Mouse (Mus musculus) E14TG2a.4 (cell line): ENCODE results near the gene Gnas.
"Not testable (repeated sequence)": the region's sequence is repeated elsewhere in the genome, so short reads cannot be mapped to it uniquely, and the experiment has no call there.

Experiments used
- H3K27me3 ChIP-seq: 2 replicates; pipeline ENCODE4 v1.6.1; 2014; ENCODE audit warnings: low read length, control low read depth; ENCODE audit not compliant: insufficient read depth
- H3K36me3 ChIP-seq: 2 replicates; pipeline ENCODE4 v1.6.1; 2014; ENCODE audit warnings: low read length, control low read depth; ENCODE audit not compliant: insufficient read depth
- H3K4me1 ChIP-seq: replicated peaks from 2 replicates; pipeline ENCODE4 v1.6.1; 2014; ENCODE audit warnings: low read depth, low read length, control low read depth
- H3K4me3 ChIP-seq: replicated peaks from 2 replicates; pipeline ENCODE4 v1.5.1; 2014; ENCODE audit warnings: mild to moderate bottlenecking, low read length
- H3K9me3 ChIP-seq: 2 replicates; pipeline ENCODE4 v1.6.1; 2014; ENCODE audit warnings: low read length, control low read depth
- CTCF ChIP-seq: conservative IDR thresholded peaks from 2 replicates; pipeline ENCODE4 v1.5.1; 2014; ENCODE audit warnings: low read length
- NANOG ChIP-seq: IDR thresholded peaks from 2 replicates; pipeline ENCODE4 v1.6.1; 2014; ENCODE audit warnings: borderline replicate concordance, low read length, mixed read lengths
- POU5F1 ChIP-seq: IDR thresholded peaks from 2 replicates; pipeline ENCODE4 v1.6.1; 2014; ENCODE audit warnings: low read length, borderline replicate concordance

Gnas gene

DNA sequence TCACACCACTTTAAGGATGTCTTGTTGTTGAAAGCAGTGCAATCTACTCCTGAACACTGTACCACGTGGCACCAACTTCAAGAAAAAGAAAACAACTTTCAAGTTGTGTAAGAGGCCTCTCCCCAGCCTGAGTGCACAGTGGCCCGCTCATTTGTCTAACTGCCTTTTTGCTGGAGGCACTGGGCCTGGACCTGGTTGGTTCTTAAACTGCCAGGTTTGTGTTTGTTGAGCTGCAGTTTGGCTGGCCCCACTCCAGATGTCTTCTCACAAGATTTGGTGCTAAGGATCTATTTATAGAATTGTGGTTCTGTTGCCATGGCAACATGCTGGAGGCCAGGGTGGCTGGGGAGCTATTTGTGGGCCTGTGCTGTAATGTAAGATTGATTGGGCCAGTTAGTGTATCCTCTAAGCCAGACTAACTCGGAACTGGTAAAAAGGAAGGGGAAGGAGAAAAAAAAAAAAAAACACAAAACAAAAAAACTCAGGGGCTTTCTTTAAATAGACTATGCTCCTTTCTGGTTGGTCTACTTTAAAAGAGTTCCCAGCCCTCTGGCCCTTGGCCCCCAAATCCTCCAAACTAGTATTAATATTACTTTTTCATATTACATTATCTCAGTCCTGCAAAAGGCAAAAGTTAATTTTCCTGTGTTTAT, 60.0 kb downstream of the Gnas start:
- Histone ChIP-seq H3K4me3 (no peak overlapping the region), H3K4me1 (peaks cover 20% of the 10 kb centered on the region), H3K27me3 (no peaks in the 10 kb centered on the region), H3K9me3 (no peaks in the 10 kb centered on the region), H3K36me3 (peaks cover 51% of the 10 kb centered on the region)
- TF ChIP-seq CTCF (no peak), NANOG (no peak), POU5F1 (no peak)

- Histone ChIP-seq H3K36me3 (peaks cover 51% of the 10 kb centered on the region), H3K4me1 (peaks cover 20% of the 10 kb centered on the region), H3K9me3 (no peaks in the 10 kb centered on the region), H3K4me3 (peak overlapping the region; percentile 45), H3K27me3 (no peaks in the 10 kb centered on the region)
- TF ChIP-seq NANOG = no peak
- no peak for TF ChIP-seq CTCF
- TF ChIP-seq POU5F1 = no peak
Measured at GRCm38 (mm10) chr2:174344996-174345395, 60.9 kb downstream of the Gnas start.

DNA sequence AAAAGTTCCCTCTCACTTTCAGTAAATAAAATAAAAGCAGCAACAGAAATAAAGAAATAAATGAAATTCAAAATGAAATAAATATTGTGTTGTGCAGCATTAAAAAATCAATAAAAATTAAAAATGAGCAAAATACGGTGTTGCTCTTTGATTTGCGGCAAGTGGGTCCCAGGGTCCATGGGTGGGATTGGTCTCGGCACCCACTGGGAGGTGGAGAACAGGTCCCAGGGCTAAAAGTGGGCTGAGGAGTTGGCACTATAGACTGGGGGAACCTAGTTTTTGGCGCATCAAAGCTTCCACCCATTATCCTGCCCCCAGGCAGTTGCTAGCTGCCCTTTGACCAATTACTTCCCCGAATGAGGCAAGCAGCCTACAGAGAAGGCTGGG, 62.5 kb downstream of the Gnas start, which contains the start of gene Gm20721:
Gene Gm20721, minus strand, starts transcription at position 101 of the 387 bp plus-strand sequence.
- no peaks in the 10 kb centered on the region for H3K9me3 ChIP-seq
- H3K36me3 ChIP-seq = peaks cover 47% of the 10 kb centered on the region
- H3K4me3 ChIP-seq = no peak within 1 kb of the TSS; the same call in 1 of the 2 replicates
- no peak for TF ChIP-seq NANOG
- no peak for TF ChIP-seq POU5F1
- no peak for TF ChIP-seq CTCF
- peaks cover 20% of the 10 kb centered on the region for H3K4me1 ChIP-seq
- H3K27me3 ChIP-seq = no peaks in the 10 kb centered on the region

- Histone ChIP-seq H3K4me1 (peaks cover 20% of the 10 kb centered on the region), H3K36me3 (peaks cover 43% of the 10 kb centered on the region)
- H3K27me3 ChIP-seq, H3K4me3 ChIP-seq, H3K9me3 ChIP-seq: not testable (repeated sequence)
Measured at GRCm38 (mm10) chr2:174346999-174347668, 63.0 kb downstream of the Gnas start.

DNA sequence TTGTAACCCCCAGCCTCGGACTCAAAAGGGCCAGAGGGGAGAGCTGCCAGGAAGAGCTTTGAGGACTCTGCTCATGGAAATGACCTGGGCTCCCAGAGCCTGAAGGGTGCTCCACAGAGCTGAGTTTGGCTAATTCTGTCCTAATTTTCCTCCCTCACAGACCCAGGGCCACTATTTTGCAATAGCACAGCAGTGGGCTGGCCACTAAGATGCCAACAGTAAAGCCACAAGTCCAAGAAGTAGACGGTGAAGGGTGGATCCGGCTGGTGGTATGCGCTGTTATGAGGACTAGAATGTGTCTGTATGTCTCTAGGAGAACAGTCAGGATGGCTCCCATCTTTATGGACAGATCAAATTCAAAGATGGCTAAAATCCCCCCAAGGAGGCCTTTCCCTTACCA, 74.4 kb downstream of the Gnas start:
- TF ChIP-seq CTCF = no peak
- TF ChIP-seq POU5F1 = no peak
- no peak for TF ChIP-seq NANOG
- no peak overlapping the region for H3K4me3 ChIP-seq

GRCm38 (mm10) chr2:174359656-174360055, 75.5 kb downstream of the Gnas start:
- Histone ChIP-seq H3K4me1 (no peaks in the 10 kb centered on the region; the same call in 1 of the 2 replicates), H3K9me3 (0 out of 2 replicates have a peak, but pooled peaks cover 4% of the 10 kb centered on the region), H3K36me3 (no peaks in the 10 kb centered on the region), H3K4me3 (no peak overlapping the region), H3K27me3 (peaks cover 11% of the 10 kb centered on the region; the same call in 1 of the 2 replicates)
- TF ChIP-seq POU5F1 (no peak), NANOG (no peak), CTCF (no peak)

More for the DNA sequence above, 74.4 kb downstream of the Gnas start:
- Histone ChIP-seq H3K27me3 (peaks cover 11% of the 10 kb centered on the region; the same call in 1 of the 2 replicates), H3K9me3 (0 out of 2 replicates have a peak, but pooled peaks cover 4% of the 10 kb centered on the region), H3K36me3 (no peaks in the 10 kb centered on the region), H3K4me1 (no peaks in the 10 kb centered on the region; the same call in 1 of the 2 replicates)

DNA sequence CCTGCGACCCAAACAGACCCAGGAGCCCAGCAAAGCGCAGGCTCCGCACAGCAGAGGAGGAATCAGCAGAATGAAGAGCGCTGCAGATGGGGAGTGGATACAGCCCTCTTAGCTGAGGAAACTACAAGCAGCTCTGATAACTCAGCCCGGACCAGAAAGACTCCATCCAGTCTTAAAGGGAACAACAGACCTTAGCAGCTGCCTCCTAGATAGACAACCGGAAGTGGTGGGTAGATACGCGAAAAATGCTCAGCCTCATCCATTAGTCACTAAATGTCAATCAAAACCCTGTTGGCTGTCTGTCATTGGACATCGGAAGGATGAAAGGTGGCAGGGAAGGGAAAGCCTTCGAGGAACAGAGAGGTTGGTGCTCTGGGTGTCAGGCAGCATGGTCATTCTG, 82.5 kb downstream of the Gnas start:
- TF ChIP-seq POU5F1 (no peak), NANOG (no peak)
- Histone ChIP-seq H3K4me3 (no peak overlapping the region), H3K4me1 (no peaks in the 10 kb centered on the region), H3K27me3 (peaks cover 7% of the 10 kb centered on the region; the same call in 1 of the 2 replicates), H3K9me3 (no peaks in the 10 kb centered on the region), H3K36me3 (no peaks in the 10 kb centered on the region)

DNA sequence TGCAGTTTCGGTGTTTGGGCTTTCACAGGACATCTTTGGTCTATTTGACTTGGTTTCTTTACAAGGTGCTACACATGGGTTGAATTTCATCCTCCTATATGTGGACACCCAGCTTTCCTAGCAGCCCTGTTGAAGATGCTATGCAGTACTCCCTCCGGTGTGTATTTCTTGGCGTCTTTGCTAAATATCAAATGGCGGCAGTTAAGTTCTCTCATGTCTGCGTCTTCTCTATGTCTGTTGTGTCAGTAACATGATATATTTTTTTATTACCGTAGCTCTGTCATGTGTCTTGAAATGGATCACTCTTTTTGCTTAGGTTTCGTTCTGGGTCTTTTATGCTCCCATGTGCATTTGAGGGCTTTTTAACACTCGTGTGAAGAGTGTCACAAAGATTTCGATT, 96.9 kb downstream of the Gnas start:
- no peaks in the 10 kb centered on the region for H3K27me3 ChIP-seq
- H3K36me3 ChIP-seq = no peaks in the 10 kb centered on the region
- H3K4me3 ChIP-seq = no peak overlapping the region
- H3K4me1 ChIP-seq = no peaks in the 10 kb centered on the region
- TF ChIP-seq NANOG (no peak), CTCF (no peak), POU5F1 (no peak)
- H3K9me3 ChIP-seq = no peaks in the 10 kb centered on the region

DNA sequence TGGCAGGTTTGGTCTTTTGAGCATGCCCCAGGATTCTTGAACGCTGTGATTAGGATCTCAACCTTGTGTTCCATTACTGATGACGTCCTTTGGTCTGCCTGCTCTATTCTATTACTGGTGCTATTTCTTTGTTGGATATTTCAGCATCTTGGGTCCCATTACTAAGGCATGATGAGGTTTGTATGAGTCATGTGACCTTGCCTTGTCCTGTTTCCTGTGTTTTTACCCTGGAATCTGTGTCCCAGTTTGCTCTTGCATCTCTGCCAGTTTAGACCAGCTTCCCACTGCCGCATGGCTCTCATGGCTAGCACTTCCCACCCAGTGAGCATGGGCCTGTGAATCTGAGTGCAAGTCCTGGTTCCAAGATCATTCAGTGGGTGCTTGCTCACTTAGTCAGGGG, 107.8 kb downstream of the Gnas start:
- Histone ChIP-seq H3K9me3 (peaks cover 5% of the 10 kb centered on the region), H3K4me1 (no peaks in the 10 kb centered on the region), H3K36me3 (no peaks in the 10 kb centered on the region), H3K27me3 (0 out of 2 replicates have a peak, but pooled peaks cover 6% of the 10 kb centered on the region), H3K4me3 (no peak overlapping the region)
- TF ChIP-seq NANOG (no peak), POU5F1 (no peak), CTCF (no peak)
